Mouse (Mus musculus) stomach, embryonic 15.5 days (tissue): ENCODE results near the gene Tnpo3. TPM values are rescaled to one million over a fixed set of nuclear protein-coding genes. Genes with fewer than 3 reads are reported as not detected.

Source experiments
- ATAC-seq: fragments of 200-750 bp; cut with Nextera tagmentation; 2 replicates; pipeline ENCODE4 v1.8.0; 2017; ENCODE audit warnings: low read depth, moderate number of reproducible peaks, moderate TSS enrichment; ENCODE audit not compliant: insufficient read depth, low FRiP score
- H3K27ac ChIP-seq: fragments of 300-500 bp; sonication (generic); 2 replicates; pipeline ENCODE4 v1.5.1; 2015; ENCODE audit warnings: mild to moderate bottlenecking, inconsistent platforms
- H3K27me3 ChIP-seq: fragments of 300-500 bp; sonication (generic); replicated peaks from 2 replicates; pipeline ENCODE4 v1.6.1; 2015; ENCODE audit warnings: inconsistent platforms
- H3K36me3 ChIP-seq: fragments of 300-500 bp; sonication (generic); 2 replicates; pipeline ENCODE4 v1.6.1; 2015; ENCODE audit warnings: inconsistent platforms
- H3K4me1 ChIP-seq: fragments of 300-500 bp; sonication (generic); 2 replicates; pipeline ENCODE4 v1.6.1; 2015; ENCODE audit warnings: inconsistent platforms
- H3K4me2 ChIP-seq: fragments of 300-500 bp; sonication (generic); 2 replicates; pipeline ENCODE4 v1.6.1; 2015; ENCODE audit warnings: mild to moderate bottlenecking, inconsistent platforms
- H3K4me3 ChIP-seq: fragments of 300-500 bp; sonication (generic); replicated peaks from 2 replicates; pipeline ENCODE4 v1.5.1; 2015; ENCODE audit warnings: inconsistent platforms
- H3K9ac ChIP-seq: fragments of 300-500 bp; sonication (generic); 2 replicates; pipeline ENCODE4 v1.6.1; 2015; ENCODE audit warnings: inconsistent platforms
- H3K9me3 ChIP-seq: fragments of 300-500 bp; sonication (generic); 2 replicates; pipeline ENCODE4 v1.6.1; 2016; ENCODE audit warnings: inconsistent platforms
- WGBS: fragments of 180-500 bp; shearing (Covaris S2); methylation state at CpG from one replicate; pipeline ENCODE4 v1.1.7; 2015; 5-methylcytosine and 5-hydroxymethylcytosine counted together
- polyA plus RNA-seq: library from polyadenylated mRNA; unstranded; fragments of >200 nt; fragmentation: Nextera tagmentation; extraction: Ambion mirVana; gene quantifications from 2 replicates; pipeline ENCODE4 v1.2.1, GENCODE M21; 2015

The Tnpo3 gene
- polyA plus RNA-seq, 1 experiment from 2014 or later: 76.7 TPM

DNA sequence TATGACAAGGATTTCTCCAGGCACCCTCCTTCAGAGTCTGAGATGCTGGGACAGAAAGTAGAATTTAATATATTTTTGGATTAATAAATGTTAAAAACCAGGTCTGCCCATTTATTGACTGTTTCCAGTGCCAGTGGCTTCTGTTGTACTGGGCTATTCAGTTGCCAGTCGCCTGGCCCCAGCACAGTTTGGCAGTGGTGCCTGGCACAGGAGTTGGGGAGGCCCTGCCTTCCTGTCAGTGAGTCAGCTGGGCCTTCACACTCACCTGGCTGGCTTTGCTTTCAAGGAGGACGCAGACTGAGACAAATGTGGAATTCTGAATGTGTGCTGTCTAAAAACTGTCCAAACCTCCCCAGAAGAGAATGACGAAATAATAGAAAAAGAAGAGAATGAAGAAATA is 72.5 kb downstream of the Tnpo3 start:
- 83% methylated on average over 3 of the region's 3 CpGs for WGBS
- no peak overlapping the region for H3K9ac ChIP-seq
- H3K4me3 ChIP-seq: no peak overlapping the region
- no peak overlapping the region for H3K27ac ChIP-seq
- no peaks in the 10 kb centered on the region for H3K27me3 ChIP-seq
- no peak overlapping the region for H3K4me2 ChIP-seq
- H3K9me3 ChIP-seq: no peaks in the 10 kb centered on the region
- no peak for ATAC-seq
- peaks cover 3% of the 10 kb centered on the region; the same call in 1 of the 2 replicates for H3K4me1 ChIP-seq
- H3K36me3 ChIP-seq: peaks cover 18% of the 10 kb centered on the region

DNA sequence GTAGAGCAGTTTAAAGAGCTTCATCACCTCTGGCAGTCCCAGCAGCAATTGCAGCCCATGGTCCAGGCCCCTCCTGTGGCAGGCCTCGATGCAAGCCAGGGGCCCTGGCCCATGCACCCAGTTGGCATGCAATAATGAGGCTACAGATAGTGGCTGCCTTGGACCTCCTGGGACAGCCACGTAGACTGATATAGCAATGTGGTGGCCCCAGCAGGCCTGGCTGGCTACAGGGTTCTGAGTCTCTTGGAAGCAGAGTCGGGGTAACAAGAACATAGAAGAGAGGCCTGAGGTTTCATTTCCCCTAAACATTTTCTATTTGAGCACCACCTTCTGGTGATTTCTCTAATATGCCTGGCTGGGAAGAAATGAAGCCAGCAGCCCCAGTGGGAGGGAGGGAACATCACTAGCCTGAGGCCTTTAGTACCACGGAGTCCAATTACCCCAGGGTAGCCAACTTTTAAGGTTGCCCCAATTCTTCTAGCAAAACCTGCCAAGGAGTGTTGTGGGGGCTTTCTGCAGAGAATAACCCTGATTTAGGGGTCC is 73.0 kb downstream of the Tnpo3 start:
- Histone ChIP-seq H3K27ac (no peak overlapping the region), H3K9ac (no peak overlapping the region), H3K27me3 (no peaks in the 10 kb centered on the region), H3K4me1 (peaks cover 3% of the 10 kb centered on the region; the same call in 1 of the 2 replicates), H3K36me3 (peaks cover 13% of the 10 kb centered on the region), H3K4me3 (no peak overlapping the region), H3K9me3 (no peaks in the 10 kb centered on the region), H3K4me2 (no peak overlapping the region)
- no peak for ATAC-seq
- 65% methylated on average over 4 of the region's 4 CpGs for WGBS

DNA sequence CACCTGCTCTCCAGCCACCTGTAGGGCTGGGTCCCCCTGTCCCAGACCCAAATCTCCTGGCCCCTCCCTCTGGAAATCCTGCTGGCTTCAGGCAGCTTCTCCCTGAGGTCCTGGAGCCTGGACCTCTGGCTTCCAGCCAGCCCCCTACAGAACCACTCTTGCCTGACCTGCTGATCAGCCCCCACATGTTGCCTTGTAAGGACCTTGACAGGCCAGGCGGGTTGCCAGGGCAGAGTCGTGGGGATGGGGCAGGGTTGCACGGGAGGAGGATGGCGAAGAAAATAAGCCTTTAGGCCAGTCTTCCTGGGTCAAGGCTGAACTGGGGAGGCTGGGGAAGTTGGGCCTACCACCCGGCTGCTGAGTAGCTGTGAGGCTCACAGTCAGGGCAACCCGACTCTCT is 74.4 kb downstream of the Tnpo3 start:
- Histone ChIP-seq H3K4me3 (no peak overlapping the region), H3K4me1 (peaks cover 3% of the 10 kb centered on the region; the same call in 1 of the 2 replicates), H3K4me2 (no peak overlapping the region), H3K9ac (no peak overlapping the region), H3K27ac (no peak overlapping the region), H3K27me3 (no peaks in the 10 kb centered on the region), H3K9me3 (no peaks in the 10 kb centered on the region), H3K36me3 (peaks cover 4% of the 10 kb centered on the region)
- 60% methylated on average over 6 of the region's 6 CpGs for WGBS
- ATAC-seq: 0 out of 2 replicates have a peak, but pooled peaks have one; percentile 33

DNA sequence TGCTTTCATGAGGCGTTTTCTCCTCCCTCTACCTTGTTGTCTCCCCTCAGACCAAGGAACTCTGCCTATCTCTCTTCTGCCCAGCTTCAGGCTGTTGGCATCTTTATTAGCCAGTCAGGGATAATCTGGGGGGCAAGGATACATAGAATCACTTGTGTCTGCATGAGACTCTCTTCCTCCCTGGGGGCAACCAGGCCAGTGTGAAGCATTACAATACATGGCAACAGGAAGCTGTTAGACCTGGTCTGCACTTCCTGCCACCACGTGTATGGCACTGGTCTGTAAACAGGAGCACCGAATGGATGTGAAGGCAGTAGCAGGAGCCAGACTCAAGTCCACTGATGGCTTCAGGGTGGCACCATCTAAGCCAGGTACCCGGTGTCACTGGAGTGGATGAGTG is 79.6 kb downstream of the Tnpo3 start:
- Histone ChIP-seq H3K9me3 (no peaks in the 10 kb centered on the region), H3K36me3 (no peaks in the 10 kb centered on the region)
- 62% methylated on average over 4 of the region's 4 CpGs for WGBS

DNA sequence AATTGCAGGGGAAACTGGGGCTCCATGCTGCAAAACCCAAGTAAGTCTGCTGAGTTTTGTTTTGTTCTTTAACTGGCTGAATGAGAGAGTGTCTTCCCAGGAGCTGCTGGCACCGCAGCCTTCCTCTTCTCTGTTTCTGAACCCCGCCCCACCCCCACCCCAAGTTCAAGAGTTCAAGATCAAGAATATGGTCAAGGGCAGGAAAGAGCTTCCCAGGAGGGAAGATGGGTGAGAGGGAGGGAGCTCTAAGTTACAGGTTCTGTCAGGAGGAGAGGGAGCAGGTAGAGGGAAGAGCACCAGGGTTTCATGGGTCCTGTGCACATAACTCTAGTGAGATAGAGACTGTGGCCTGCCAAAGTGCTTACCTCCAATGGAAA is 80.3 kb downstream of the Tnpo3 start:
- Histone ChIP-seq H3K27me3 (peaks cover 19% of the 10 kb centered on the region), H3K36me3 (no peaks in the 10 kb centered on the region), H3K27ac (no peak overlapping the region), H3K4me2 (0 out of 2 replicates have a peak overlapping the region, but pooled peaks have one; percentile 16), H3K4me3 (no peak overlapping the region), H3K9me3 (no peaks in the 10 kb centered on the region), H3K9ac (no peak overlapping the region), H3K4me1 (peaks cover 32% of the 10 kb centered on the region)
- 26% methylated on average over 2 of the region's 2 CpGs for WGBS
- no peak for ATAC-seq

More for the DNA sequence above, 79.6 kb downstream of the Tnpo3 start:
- no peak overlapping the region for H3K4me2 ChIP-seq
- H3K4me3 ChIP-seq: no peak overlapping the region
- no peak for ATAC-seq
- H3K27me3 ChIP-seq: peaks cover 19% of the 10 kb centered on the region
- peaks cover 31% of the 10 kb centered on the region for H3K4me1 ChIP-seq
- H3K27ac ChIP-seq: no peak overlapping the region
- H3K9ac ChIP-seq: no peak overlapping the region

DNA sequence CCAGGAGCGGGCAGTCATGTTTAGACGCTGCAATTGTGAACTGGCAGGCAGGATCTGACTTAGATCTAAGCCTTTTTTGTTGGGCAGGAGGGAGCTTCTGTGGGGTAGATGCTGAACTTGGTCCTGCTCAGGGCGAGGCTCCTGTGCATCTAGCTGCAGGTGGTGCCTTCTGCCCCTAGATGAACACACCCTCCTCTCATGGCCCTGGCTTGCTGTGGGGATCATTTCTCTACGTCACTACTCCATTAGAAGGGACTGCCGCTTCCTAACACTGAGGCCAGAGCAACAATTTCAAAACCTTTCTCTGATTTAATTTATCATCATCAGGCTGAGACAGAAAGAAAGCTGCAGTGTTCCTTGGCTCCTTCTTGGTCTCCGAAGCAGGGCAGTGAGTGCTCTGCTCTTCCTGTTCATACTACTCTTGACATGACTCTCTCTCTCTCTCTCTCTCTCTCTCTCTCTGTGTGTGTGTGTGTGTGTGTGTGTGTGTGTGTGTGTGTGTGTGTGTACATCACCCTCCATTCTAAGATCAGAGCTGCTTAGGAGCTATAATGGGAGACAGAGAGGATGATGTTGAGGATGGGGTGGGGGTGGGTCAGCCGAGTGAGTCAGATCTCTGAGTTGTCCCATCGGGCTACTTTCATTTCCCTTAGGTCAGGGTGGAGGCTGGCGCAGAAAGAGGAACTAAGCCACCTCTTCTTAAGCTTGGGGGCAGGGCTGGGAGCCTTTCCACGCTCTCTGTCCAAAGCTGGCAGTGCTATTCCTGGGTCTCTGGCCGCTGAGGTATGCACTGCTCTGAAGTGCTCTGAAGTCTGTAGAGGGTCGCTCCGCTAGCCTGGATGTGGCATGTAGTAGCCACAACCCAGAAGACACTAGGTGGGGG is 80.9 kb downstream of the Tnpo3 start:
- Histone ChIP-seq H3K27ac (peak overlapping the region; percentile 44; the same call in 1 of the 2 replicates), H3K9ac (no peak overlapping the region), H3K4me3 (peak overlapping the region; percentile 52), H3K36me3 (no peaks in the 10 kb centered on the region), H3K27me3 (peaks cover 19% of the 10 kb centered on the region), H3K4me2 (peak overlapping the region; percentile 94; the same call in 1 of the 2 replicates), H3K4me1 (peaks cover 38% of the 10 kb centered on the region), H3K9me3 (no peaks in the 10 kb centered on the region)
- no peak for ATAC-seq
- WGBS: 20% methylated on average over 13 of the region's 13 CpGs

DNA sequence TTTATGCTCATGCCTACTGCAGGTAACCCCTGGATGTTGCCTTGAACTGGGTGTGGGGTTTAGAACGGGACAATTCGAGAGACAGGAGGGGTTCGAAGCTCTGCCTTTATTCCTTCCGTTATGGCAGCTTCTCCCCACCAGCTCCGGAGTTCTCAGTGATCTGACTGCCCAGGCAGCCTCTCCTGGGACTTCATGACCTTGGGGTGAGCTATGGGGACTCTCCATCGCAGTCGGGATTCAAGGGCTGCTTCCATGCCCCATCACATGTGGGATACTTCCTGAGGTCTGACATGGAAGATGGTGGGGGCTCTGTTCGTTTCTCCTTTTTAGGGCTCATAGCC is 81.6 kb downstream of the Tnpo3 start:
- Histone ChIP-seq H3K9ac (no peak overlapping the region), H3K4me2 (peak overlapping the region; percentile 94), H3K27ac (peak overlapping the region; percentile 44; the same call in 1 of the 2 replicates), H3K4me1 (peaks cover 44% of the 10 kb centered on the region), H3K27me3 (peaks cover 19% of the 10 kb centered on the region), H3K4me3 (peak overlapping the region; percentile 52), H3K9me3 (no peaks in the 10 kb centered on the region), H3K36me3 (no peaks in the 10 kb centered on the region)
- 14% methylated on average over 8 of the region's 8 CpGs for WGBS
- no peak for ATAC-seq

DNA sequence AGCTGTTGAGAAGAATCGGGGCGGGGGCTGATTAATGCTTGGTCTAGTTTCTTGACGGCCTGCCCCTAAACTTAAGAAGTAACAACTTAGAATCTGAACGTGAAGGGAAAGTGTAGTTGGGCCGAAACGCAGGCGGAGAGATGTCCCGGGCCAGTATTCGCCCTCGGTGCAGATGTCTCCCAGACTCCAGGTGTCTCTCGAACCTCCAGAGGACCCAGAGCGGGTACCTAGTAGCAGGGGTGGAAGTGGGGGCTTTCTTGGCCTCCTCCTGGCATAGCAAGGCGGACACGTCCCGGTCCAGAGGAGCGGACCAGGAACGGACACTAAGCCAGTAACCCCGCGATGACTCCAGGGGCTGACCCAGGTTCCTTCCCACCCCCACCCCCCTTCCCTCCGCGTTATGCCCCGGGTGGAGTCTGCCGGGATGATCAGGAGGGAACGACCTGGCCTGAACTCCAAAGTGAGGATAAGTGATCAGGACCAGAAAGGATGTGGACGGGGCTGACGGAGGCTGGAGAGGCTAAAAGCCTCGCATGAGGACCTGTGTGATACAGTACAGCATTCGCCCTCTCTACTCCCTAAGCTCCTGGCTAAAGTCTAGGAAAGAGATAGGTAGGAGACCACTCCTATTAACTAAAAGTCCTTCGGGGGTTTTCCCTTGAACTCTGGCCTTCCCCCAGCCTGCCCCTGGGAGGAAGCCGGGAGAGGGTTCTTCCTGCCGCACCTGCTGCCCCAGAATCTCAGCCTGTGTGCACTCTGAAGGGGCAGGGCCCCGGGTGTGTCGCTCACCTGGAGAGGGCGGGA is 82.1 kb downstream of the Tnpo3 start:
- peak overlapping the region; percentile 35; the same call in 1 of the 2 replicates for H3K9ac ChIP-seq
- peak overlapping the region; percentile 52 for H3K4me3 ChIP-seq
- peaks cover 47% of the 10 kb centered on the region for H3K4me1 ChIP-seq
- H3K36me3 ChIP-seq: no peaks in the 10 kb centered on the region
- H3K27me3 ChIP-seq: peaks cover 19% of the 10 kb centered on the region
- no peak overlapping the region for H3K27ac ChIP-seq
- WGBS: 4% methylated on average over 34 of the region's 34 CpGs
- peak overlapping the region; percentile 94 for H3K4me2 ChIP-seq
- H3K9me3 ChIP-seq: no peaks in the 10 kb centered on the region
- peak; percentile 54; the same call in 1 of the 2 replicates for ATAC-seq

DNA sequence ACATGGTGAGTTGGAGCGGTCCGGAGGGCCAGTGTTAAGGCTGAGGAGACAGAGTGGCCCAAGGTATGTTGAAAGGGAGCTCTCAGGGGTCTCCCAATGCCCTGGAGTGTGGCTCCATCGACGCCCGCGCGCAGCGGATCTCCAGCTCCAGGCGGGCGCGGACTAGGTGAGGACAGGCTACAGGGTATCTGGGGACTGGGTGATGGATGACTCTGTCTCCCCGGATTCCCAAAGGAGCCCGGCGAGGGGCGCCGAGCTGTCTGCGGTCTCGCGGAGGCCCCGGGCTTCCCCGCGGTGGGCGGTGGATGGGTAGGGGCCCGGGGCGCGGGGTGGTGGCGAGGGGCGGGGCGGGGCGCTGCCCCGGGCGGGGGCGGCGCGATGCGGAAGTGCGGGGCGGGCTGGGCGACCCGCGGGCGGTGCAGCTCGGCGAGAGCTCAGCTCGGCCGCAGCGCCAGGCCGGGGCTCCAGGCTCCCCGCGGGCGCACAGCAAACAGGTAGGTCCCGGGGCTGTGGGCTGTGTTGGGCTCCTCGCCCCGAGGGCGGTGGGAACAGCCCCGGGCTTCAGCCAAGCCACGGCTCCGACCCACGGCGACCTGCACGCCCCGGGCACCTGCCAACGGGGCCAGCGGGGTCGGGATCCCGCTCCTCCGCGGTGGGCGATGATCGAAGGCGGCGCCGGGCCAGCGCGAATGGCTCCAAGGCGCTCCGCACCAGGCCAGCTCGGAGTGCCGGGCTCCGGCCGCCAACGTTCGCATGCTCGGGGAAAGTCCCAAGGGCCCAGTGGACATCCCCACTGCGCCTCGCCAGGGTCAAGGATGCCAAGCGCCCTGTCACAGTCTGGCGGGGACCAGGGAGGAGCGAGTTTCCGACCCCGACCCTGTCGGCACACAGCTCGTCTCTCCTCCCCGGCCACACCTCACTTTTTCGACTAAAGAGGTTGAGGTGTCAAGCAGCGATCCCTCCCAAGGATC is 83.1 kb downstream of the Tnpo3 start, which contains the start of gene Irf5:
Gene Irf5 (plus strand): TSS at position 345 of the 971 bp plus-strand sequence.
- WGBS: under 1% methylated on average over 80 of the region's 96 CpGs
- peak within 1 kb of the TSS; percentile 35 for H3K9ac ChIP-seq
- peaks cover 48% of the 10 kb centered on the region for H3K4me1 ChIP-seq
- no peak within 1 kb of the TSS for H3K27ac ChIP-seq
- peak; percentile 44; the same call in 1 of the 2 replicates for ATAC-seq
- H3K4me3 ChIP-seq: peak within 1 kb of the TSS; percentile 52
- no peaks in the 10 kb centered on the region for H3K36me3 ChIP-seq
- H3K27me3 ChIP-seq: peaks cover 19% of the 10 kb centered on the region
- no peaks in the 10 kb centered on the region for H3K9me3 ChIP-seq
- peak within 1 kb of the TSS; percentile 94 for H3K4me2 ChIP-seq

DNA sequence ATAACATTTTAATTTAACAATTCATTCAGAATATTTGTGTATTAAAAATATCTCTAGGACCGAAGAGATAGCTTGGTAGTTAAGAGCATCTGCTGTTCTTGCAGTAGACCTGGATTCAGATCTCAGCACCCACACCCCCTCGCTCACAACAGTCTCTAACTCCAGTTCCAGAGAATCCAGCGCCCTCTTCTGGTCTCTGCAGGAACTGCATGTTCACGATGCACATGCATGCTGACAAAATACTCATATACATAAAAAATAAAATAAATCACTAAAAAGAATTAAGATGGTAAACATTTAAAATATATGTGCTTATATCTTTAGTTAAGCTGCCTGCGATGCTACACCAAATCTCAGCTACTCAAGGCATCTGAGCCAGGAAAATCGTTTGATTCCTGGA is 84.4 kb downstream of the Tnpo3 start:
- Histone ChIP-seq H3K4me1 (peaks cover 48% of the 10 kb centered on the region), H3K27ac (no peak overlapping the region), H3K27me3 (peaks cover 19% of the 10 kb centered on the region), H3K36me3 (no peaks in the 10 kb centered on the region), H3K4me3 (no peak overlapping the region), H3K9ac (no peak overlapping the region), H3K9me3 (no peaks in the 10 kb centered on the region), H3K4me2 (no peak overlapping the region)
- WGBS: 71% methylated on average over 6 of the region's 6 CpGs
- no peak for ATAC-seq

DNA sequence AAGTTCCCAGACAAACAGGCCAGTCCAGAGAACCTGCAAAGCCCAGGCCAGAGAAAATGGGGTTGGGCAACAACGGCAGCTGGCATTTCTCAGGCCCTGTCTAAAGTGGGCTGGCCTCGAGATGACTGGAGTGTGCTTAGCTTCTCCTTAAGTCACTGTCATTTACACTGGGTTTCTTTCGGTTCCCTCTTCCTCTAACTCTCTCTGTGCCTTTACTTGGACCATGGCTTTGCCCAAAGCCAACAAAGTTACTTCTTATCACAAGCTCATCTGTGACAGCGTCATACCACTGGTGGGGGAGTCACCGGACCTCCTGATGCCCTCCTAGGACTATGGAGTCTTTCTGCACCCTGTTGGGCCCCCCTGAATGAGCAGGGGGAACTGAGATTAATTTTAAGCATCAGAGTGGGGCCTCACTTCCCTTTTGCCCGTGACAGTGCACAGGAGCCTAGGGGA is 85.6 kb downstream of the Tnpo3 start:
- Histone ChIP-seq H3K9ac (no peak overlapping the region), H3K27ac (peak overlapping the region; percentile 71; the same call in 1 of the 2 replicates), H3K36me3 (no peaks in the 10 kb centered on the region), H3K4me3 (no peak overlapping the region), H3K27me3 (peaks cover 19% of the 10 kb centered on the region), H3K4me1 (peaks cover 43% of the 10 kb centered on the region), H3K9me3 (no peaks in the 10 kb centered on the region), H3K4me2 (no peak overlapping the region)
- 33% methylated on average over 6 of the region's 6 CpGs for WGBS
- no peak for ATAC-seq
